Mouse (Mus musculus) heart, embryonic 12.5 days (tissue): Measurements from ENCODE around the gene Tead1. TPM values are rescaled to one million over a fixed set of nuclear protein-coding genes. Genes with fewer than 3 reads are reported as not detected.

ENCODE experiments used
- ATAC-seq: fragments of 200-750 bp; cut with Nextera tagmentation; 2 replicates; pipeline ENCODE4 v1.8.0; 2017; ENCODE audit warnings: moderate TSS enrichment, moderate library complexity; ENCODE audit not compliant: insufficient number of reproducible peaks, low FRiP score
- H3K27ac ChIP-seq: fragments of 300-500 bp; sonication (generic); 2 replicates; pipeline ENCODE4 v1.5.1; 2016; ENCODE audit warnings: mild to moderate bottlenecking, moderate library complexity; ENCODE audit not compliant: poor library complexity, severe bottlenecking
- H3K27me3 ChIP-seq: fragments of 300-500 bp; sonication (generic); replicated peaks from 2 replicates; pipeline ENCODE4 v1.6.1; 2016; ENCODE audit warnings: mild to moderate bottlenecking, moderate library complexity
- H3K36me3 ChIP-seq: fragments of 300-500 bp; sonication (generic); 2 replicates; pipeline ENCODE4 v1.6.1; 2016; ENCODE audit warnings: mild to moderate bottlenecking, moderate library complexity
- H3K4me1 ChIP-seq: fragments of 300-500 bp; sonication (generic); replicated peaks from 2 replicates; pipeline ENCODE4 v1.6.1; 2016; ENCODE audit warnings: mild to moderate bottlenecking
- H3K4me2 ChIP-seq: fragments of 300-500 bp; sonication (generic); 2 replicates; pipeline ENCODE4 v1.6.1; 2016; ENCODE audit warnings: mild to moderate bottlenecking, moderate library complexity
- H3K4me3 ChIP-seq: fragments of 300-500 bp; sonication (generic); 2 replicates; pipeline ENCODE4 v1.5.1; 2016; ENCODE audit warnings: mild to moderate bottlenecking
- H3K9ac ChIP-seq: fragments of 300-500 bp; sonication (generic); 2 replicates; pipeline ENCODE4 v1.6.1; 2016; ENCODE audit warnings: mild to moderate bottlenecking, moderate library complexity
- H3K9me3 ChIP-seq: fragments of 300-500 bp; sonication (generic); replicated peaks from 2 replicates; pipeline ENCODE4 v1.6.1; 2016; ENCODE audit warnings: mild to moderate bottlenecking, moderate library complexity
- WGBS: fragments of 180-500 bp; shearing (Covaris S2); methylation state at CpG from one replicate; pipeline ENCODE4 v1.1.7; 2016; 5-methylcytosine and 5-hydroxymethylcytosine counted together
- polyA plus RNA-seq: library from polyadenylated mRNA; unstranded; fragments of >200 nt; fragmentation: Nextera tagmentation; extraction: Ambion mirVana; gene quantifications from 2 replicates; pipeline ENCODE4 v1.2.1, GENCODE M21; 2016

The Tead1 gene
- polyA plus RNA-seq, 1 experiment from 2014 or later, result 33.9 TPM

DNA sequence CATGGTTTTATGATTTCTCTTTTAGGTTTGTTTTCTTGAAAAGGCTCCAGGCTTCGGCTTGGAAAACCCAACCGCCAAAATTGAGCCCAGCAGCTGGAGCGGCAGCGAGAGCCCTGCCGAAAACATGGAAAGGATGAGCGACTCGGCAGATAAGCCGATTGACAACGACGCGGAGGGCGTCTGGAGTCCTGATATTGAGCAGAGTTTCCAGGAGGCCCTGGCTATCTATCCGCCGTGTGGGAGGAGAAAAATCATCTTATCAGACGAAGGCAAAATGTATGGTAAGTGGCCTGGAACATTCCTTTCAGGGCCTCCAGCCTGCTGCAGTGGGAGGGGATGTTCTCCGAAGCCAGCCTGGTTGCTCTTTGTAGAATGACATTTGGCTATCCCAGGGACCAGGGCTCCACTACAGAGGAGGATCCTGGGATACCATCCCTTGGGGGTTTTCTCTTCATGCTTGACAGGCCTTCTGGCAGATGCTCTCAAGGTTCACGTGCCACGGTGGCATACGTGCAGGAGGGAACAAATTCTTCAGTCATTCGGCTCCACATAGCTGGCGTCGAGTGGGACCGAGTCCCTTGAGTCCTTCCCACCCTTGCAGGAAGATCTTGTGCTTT, 80.3 kb downstream of the Tead1 start:
- WGBS, result 15% methylated on average over 23 of the region's 23 CpGs
- Histone ChIP-seq H3K36me3 (0 out of 2 replicates have a peak, but pooled peaks cover 6% of the 10 kb centered on the region), H3K27me3 (no peaks in the 10 kb centered on the region), H3K9ac (no peak overlapping the region), H3K9me3 (no peaks in the 10 kb centered on the region), H3K4me2 (peak overlapping the region; percentile 43), H3K4me3 (no peak overlapping the region), H3K4me1 (peaks cover 98% of the 10 kb centered on the region), H3K27ac (peak overlapping the region; percentile 81)
- ATAC-seq, result peak; percentile 10; the same call in 1 of the 2 replicates

- peak overlapping the region; percentile 46; the same call in 1 of the 2 replicates for H3K9ac ChIP-seq
- H3K4me3 ChIP-seq, result no peak overlapping the region
Measured at GRCm38 (mm10) chr7:112760293-112760692, 81.2 kb downstream of the Tead1 start.

DNA sequence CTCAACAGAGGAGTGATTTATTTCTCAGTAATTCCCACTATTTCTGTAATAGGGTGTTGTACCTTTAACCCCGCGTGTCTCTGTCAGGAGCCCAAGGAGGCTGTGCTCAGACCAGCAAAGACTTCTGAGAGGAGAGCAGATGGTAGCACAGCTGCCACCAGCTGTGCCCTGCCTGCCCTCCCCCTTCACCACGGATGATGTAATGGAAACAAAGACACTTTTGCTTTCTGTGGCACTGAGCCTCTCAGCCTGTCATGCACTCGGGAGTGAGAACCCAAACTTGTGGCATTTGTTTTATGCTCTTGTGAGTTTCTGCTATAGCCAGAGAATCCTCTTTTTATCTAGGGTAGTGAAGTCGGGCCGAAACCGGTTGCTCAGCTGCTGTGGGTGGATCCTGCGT, 81.7 kb downstream of the Tead1 start:
- Histone ChIP-seq H3K27me3 (no peaks in the 10 kb centered on the region), H3K9me3 (no peaks in the 10 kb centered on the region), H3K4me1 (peaks cover 98% of the 10 kb centered on the region), H3K27ac (peak overlapping the region; percentile 81), H3K4me3 (no peak overlapping the region), H3K9ac (no peak overlapping the region), H3K4me2 (peak overlapping the region; percentile 20; the same call in 1 of the 2 replicates), H3K36me3 (0 out of 2 replicates have a peak, but pooled peaks cover 6% of the 10 kb centered on the region)
- 38% methylated on average over 8 of the region's 8 CpGs for WGBS
- ATAC-seq, result no peak

More at GRCm38 (mm10) chr7:112760293-112760692, 81.2 kb downstream of the Tead1 start:
- ATAC-seq, result no peak
- H3K4me2 ChIP-seq, result no peak overlapping the region
- no peaks in the 10 kb centered on the region for H3K9me3 ChIP-seq
- peak overlapping the region; percentile 81 for H3K27ac ChIP-seq
- H3K27me3 ChIP-seq, result no peaks in the 10 kb centered on the region
- 54% methylated on average over 3 of the region's 3 CpGs for WGBS
- H3K36me3 ChIP-seq, result 0 out of 2 replicates have a peak, but pooled peaks cover 6% of the 10 kb centered on the region
- H3K4me1 ChIP-seq, result peaks cover 98% of the 10 kb centered on the region

GRCm38 (mm10) chr7:112762870-112763269, 83.8 kb downstream of the Tead1 start:
- Histone ChIP-seq H3K9ac (no peak overlapping the region), H3K27ac (no peak overlapping the region; the same call in 1 of the 2 replicates), H3K9me3 (no peaks in the 10 kb centered on the region), H3K4me3 (no peak overlapping the region), H3K4me1 (peaks cover 95% of the 10 kb centered on the region), H3K4me2 (no peak overlapping the region), H3K27me3 (no peaks in the 10 kb centered on the region), H3K36me3 (peaks cover 6% of the 10 kb centered on the region; the same call in 1 of the 2 replicates)
- 80% methylated on average over 2 of the region's 2 CpGs for WGBS
- no peak for ATAC-seq

DNA sequence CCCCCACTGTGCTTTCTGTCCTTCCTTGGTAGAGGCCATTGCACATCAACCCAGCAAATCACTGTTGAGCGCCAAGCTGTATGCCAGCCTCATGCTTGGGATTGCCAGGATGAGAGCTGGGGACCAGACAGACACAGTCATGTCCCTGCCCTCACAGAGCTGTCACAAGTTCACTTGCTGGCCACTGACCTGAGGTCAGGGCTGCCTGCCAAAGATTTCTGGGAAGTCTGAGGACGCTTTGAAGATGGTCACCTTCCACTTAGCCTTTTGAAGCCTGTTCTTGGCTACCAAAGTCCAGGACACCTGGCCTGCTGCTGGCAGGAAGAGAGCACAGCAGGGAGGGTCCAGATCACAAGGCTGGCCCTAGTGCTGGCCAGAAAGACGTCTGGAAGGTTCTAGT, 84.4 kb downstream of the Tead1 start:
- Histone ChIP-seq H3K27me3 (no peaks in the 10 kb centered on the region), H3K27ac (no peak overlapping the region), H3K4me2 (no peak overlapping the region), H3K4me3 (no peak overlapping the region), H3K9me3 (no peaks in the 10 kb centered on the region), H3K9ac (no peak overlapping the region), H3K36me3 (peaks cover 6% of the 10 kb centered on the region; the same call in 1 of the 2 replicates), H3K4me1 (peaks cover 90% of the 10 kb centered on the region)
- WGBS, result 55% methylated on average over 3 of the region's 3 CpGs
- ATAC-seq, result no peak

- 81% methylated on average over 4 of the region's 4 CpGs for WGBS
- H3K27ac ChIP-seq, result no peak overlapping the region
- H3K27me3 ChIP-seq, result no peaks in the 10 kb centered on the region
- H3K4me1 ChIP-seq, result peaks cover 86% of the 10 kb centered on the region
- H3K4me3 ChIP-seq, result no peak overlapping the region
- H3K9ac ChIP-seq, result no peak overlapping the region
- H3K36me3 ChIP-seq, result peaks cover 6% of the 10 kb centered on the region; the same call in 1 of the 2 replicates
- no peak overlapping the region for H3K4me2 ChIP-seq
- H3K9me3 ChIP-seq, result no peaks in the 10 kb centered on the region
- no peak for ATAC-seq
Measured at GRCm38 (mm10) chr7:112764921-112765320, 85.8 kb downstream of the Tead1 start.

- H3K9ac ChIP-seq, result no peak overlapping the region
- ATAC-seq, result no peak
- no peaks in the 10 kb centered on the region for H3K9me3 ChIP-seq
- no peaks in the 10 kb centered on the region for H3K27me3 ChIP-seq
- H3K4me3 ChIP-seq, result no peak overlapping the region
- H3K4me2 ChIP-seq, result no peak overlapping the region
- peaks cover 82% of the 10 kb centered on the region for H3K4me1 ChIP-seq
- 0 out of 2 replicates have a peak overlapping the region, but pooled peaks have one; percentile 40 for H3K27ac ChIP-seq
- WGBS, result 82% methylated on average over 2 of the region's 2 CpGs
- H3K36me3 ChIP-seq, result no peaks in the 10 kb centered on the region; the same call in 1 of the 2 replicates
Measured at GRCm38 (mm10) chr7:112769866-112770265, 90.7 kb downstream of the Tead1 start.

DNA sequence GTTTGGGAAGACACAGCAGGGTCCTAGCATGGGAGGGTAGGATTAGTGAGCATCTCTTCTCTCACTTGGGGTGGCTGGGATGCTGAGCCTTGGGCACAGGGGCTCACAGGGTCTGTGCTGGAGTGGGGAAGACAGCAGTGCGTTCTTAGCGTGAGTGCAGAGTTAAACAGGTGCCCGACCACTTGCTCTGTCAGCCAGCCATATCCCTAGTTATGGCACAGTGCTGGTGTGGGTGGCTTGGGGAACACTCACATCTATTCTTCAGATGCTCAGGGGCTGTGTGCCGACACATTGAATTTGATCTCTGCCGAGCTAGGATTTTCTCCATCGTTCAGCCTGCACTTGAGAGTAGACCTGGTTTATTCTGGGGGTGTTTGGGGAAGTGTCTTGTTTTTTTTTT, 92.3 kb downstream of the Tead1 start:
- Histone ChIP-seq H3K36me3 (no peaks in the 10 kb centered on the region; the same call in 1 of the 2 replicates), H3K4me1 (peaks cover 84% of the 10 kb centered on the region), H3K27me3 (no peaks in the 10 kb centered on the region), H3K9ac (no peak overlapping the region), H3K4me3 (no peak overlapping the region), H3K27ac (peak overlapping the region; percentile 16; the same call in 1 of the 2 replicates), H3K9me3 (no peaks in the 10 kb centered on the region), H3K4me2 (no peak overlapping the region)
- WGBS, result 71% methylated on average over 6 of the region's 6 CpGs
- no peak for ATAC-seq

- peaks cover 87% of the 10 kb centered on the region for H3K4me1 ChIP-seq
- peak overlapping the region; percentile 51 for H3K27ac ChIP-seq
- H3K4me3 ChIP-seq, result no peak overlapping the region
- no peaks in the 10 kb centered on the region for H3K36me3 ChIP-seq
- no peak overlapping the region for H3K9ac ChIP-seq
- ATAC-seq, result no peak
- no peak overlapping the region for H3K4me2 ChIP-seq
- H3K9me3 ChIP-seq, result no peaks in the 10 kb centered on the region
- no peaks in the 10 kb centered on the region for H3K27me3 ChIP-seq
- 13% methylated on average over 6 of the region's 6 CpGs for WGBS
Measured at GRCm38 (mm10) chr7:112772777-112773176, 93.7 kb downstream of the Tead1 start.

GRCm38 (mm10) chr7:112773601-112774000, 94.5 kb downstream of the Tead1 start:
- H3K9ac ChIP-seq, result no peak overlapping the region
- H3K4me1 ChIP-seq, result peaks cover 89% of the 10 kb centered on the region
- H3K4me2 ChIP-seq, result no peak overlapping the region
- H3K27me3 ChIP-seq, result no peaks in the 10 kb centered on the region
- H3K9me3 ChIP-seq, result no peaks in the 10 kb centered on the region
- H3K4me3 ChIP-seq, result no peak overlapping the region
- no peak overlapping the region for H3K27ac ChIP-seq
- WGBS, result 80% methylated on average over 4 of the region's 4 CpGs
- no peaks in the 10 kb centered on the region for H3K36me3 ChIP-seq
- ATAC-seq, result no peak

- Histone ChIP-seq H3K36me3 (no peaks in the 10 kb centered on the region), H3K4me2 (no peak overlapping the region), H3K9ac (no peak overlapping the region), H3K27me3 (no peaks in the 10 kb centered on the region), H3K4me1 (peaks cover 91% of the 10 kb centered on the region), H3K4me3 (no peak overlapping the region), H3K27ac (0 out of 2 replicates have a peak overlapping the region, but pooled peaks have one; percentile 5), H3K9me3 (no peaks in the 10 kb centered on the region)
- 50% methylated on average over 5 of the region's 5 CpGs for WGBS
- no peak for ATAC-seq
Measured at GRCm38 (mm10) chr7:112775816-112776215, 96.7 kb downstream of the Tead1 start.
